Mouse (Mus musculus) megakaryocyte, embryonic 14.5 days (primary cell): ENCODE data around the gene Tmem135. TPM values are rescaled to one million over a fixed set of nuclear protein-coding genes. Genes with fewer than 3 reads are reported as not detected.
A peak's percentile ranks its signal among the peaks of the same experiment; 100 is the strongest.

Experiments used
- H3K27me3 ChIP-seq: replicated peaks from 2 replicates; pipeline ENCODE3; 2012; ENCODE audit warnings: inconsistent platforms
- H3K36me3 ChIP-seq: replicated peaks from 2 replicates; pipeline ENCODE3; 2012; ENCODE audit warnings: low read length, inconsistent platforms, mixed read lengths
- H3K4me1 ChIP-seq: 2 replicates; pipeline ENCODE4 v1.6.1; 2012; ENCODE audit warnings: inconsistent platforms
- H3K4me3 ChIP-seq: replicated peaks from 2 replicates; pipeline ENCODE3; 2012; ENCODE audit warnings: moderate library complexity, mild to moderate bottlenecking, inconsistent platforms
- H3K9me3 ChIP-seq: 2 replicates; pipeline ENCODE4 v1.6.1; 2012; ENCODE audit warnings: inconsistent platforms
- FLI1 ChIP-seq: IDR thresholded peaks from 2 replicates; pipeline ENCODE4 v1.6.1; 2012; ENCODE audit warnings: low read length, inconsistent platforms, mixed read lengths
- GATA1 ChIP-seq: IDR thresholded peaks from 3 replicates; pipeline ENCODE4 v1.6.1; 2012; ENCODE audit warnings: mixed read lengths, low read length, inconsistent platforms, borderline replicate concordance
- polyA plus RNA-seq: library from polyadenylated mRNA; stranded (reverse); fragments of >175 nt; gene quantifications from 2 replicates; pipeline ENCODE4 v1.2.3, GENCODE M21; 2012; ENCODE audit warnings: low replicate concordance; ENCODE audit not compliant: insufficient read depth

Tmem135 gene
- polyA plus RNA-seq, 1 experiment, result 19.0 TPM

GRCm38 (mm10) chr7:89242143-89242542 is 161.9 kb downstream of the Tmem135 start:
- peaks cover 37% of the 10 kb centered on the region for H3K4me1 ChIP-seq
- TF ChIP-seq GATA1 (no peak), FLI1 (no peak)
- no peaks in the 10 kb centered on the region for H3K9me3 ChIP-seq
- H3K36me3 ChIP-seq, result peaks cover 14% of the 10 kb centered on the region
- H3K27me3 ChIP-seq, result no peaks in the 10 kb centered on the region
- no peak overlapping the region for H3K4me3 ChIP-seq

DNA sequence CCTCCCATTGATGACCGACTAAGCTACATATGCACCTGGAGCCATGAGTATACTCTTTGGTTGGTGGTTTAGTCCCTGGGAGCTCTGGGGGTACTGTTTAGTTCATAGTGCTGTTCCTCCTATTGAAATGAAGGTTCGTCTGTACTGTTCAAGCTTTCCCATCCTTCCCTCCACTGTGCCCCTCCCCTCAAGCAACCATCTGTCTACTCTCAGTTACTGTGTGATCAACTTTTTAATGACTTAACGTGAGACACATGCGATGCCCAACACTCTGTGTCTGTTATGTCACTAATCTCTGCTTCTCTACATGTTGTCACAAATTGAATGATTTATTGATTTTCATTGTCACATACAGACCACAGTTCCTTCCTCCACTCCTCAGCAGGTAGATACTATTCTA is 164.4 kb downstream of the Tmem135 start:
- Histone ChIP-seq H3K27me3 (no peaks in the 10 kb centered on the region), H3K9me3 (no peaks in the 10 kb centered on the region), H3K4me1 (peaks cover 38% of the 10 kb centered on the region), H3K36me3 (peaks cover 7% of the 10 kb centered on the region), H3K4me3 (no peak overlapping the region)
- TF ChIP-seq GATA1, result no peak
- no peak for TF ChIP-seq FLI1

GRCm38 (mm10) chr7:89236592-89236991 is 167.4 kb downstream of the Tmem135 start:
- no peaks in the 10 kb centered on the region for H3K27me3 ChIP-seq
- H3K4me3 ChIP-seq, result no peak overlapping the region
- H3K9me3 ChIP-seq, result no peaks in the 10 kb centered on the region
- peaks cover 28% of the 10 kb centered on the region for H3K4me1 ChIP-seq
- H3K36me3 ChIP-seq, result peaks cover 13% of the 10 kb centered on the region
- TF ChIP-seq FLI1, result no peak
- no peak for TF ChIP-seq GATA1

GRCm38 (mm10) chr7:89235974-89236507 is 168.0 kb downstream of the Tmem135 start:
- no peak for TF ChIP-seq GATA1
- no peak for TF ChIP-seq FLI1
- peaks cover 12% of the 10 kb centered on the region for H3K36me3 ChIP-seq
- peaks cover 28% of the 10 kb centered on the region for H3K4me1 ChIP-seq
- no peaks in the 10 kb centered on the region for H3K27me3 ChIP-seq
- H3K9me3 ChIP-seq, result no peaks in the 10 kb centered on the region
- H3K4me3 ChIP-seq, result peak overlapping the region; percentile 26

DNA sequence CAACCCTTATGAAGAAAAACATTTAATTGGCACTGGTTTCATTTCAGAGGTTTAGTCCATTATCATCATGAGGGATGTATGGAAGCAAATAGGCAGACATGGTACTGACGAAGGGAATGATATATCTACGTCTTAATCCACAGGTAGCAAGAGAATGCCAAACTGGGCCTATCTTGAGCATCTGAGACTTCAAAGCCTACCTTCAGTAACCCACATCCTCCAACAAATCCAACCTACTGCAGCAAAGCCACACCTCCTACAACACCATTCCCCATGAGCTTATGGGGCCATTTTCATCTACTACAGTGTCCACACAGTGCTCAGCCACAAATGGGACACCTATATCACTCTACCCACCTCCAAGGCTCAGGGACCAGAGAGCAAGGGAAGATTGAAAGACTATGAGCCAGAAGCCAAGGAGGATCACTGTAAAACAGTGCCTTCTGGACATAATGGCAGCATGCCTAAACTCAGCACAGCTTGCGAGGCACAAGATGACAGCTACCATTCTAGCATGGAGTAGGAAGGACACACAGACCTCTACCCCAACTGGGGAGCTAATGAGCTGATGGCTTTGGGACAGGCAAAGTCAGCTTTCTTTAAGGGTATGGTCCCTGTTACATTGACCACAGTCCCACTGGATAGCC is 171.4 kb downstream of the Tmem135 start:
- Histone ChIP-seq H3K36me3 (peaks cover 11% of the 10 kb centered on the region), H3K27me3 (no peaks in the 10 kb centered on the region), H3K4me3 (no peak overlapping the region), H3K9me3 (no peaks in the 10 kb centered on the region), H3K4me1 (peaks cover 25% of the 10 kb centered on the region)
- TF ChIP-seq FLI1 (no peak), GATA1 (no peak)

DNA sequence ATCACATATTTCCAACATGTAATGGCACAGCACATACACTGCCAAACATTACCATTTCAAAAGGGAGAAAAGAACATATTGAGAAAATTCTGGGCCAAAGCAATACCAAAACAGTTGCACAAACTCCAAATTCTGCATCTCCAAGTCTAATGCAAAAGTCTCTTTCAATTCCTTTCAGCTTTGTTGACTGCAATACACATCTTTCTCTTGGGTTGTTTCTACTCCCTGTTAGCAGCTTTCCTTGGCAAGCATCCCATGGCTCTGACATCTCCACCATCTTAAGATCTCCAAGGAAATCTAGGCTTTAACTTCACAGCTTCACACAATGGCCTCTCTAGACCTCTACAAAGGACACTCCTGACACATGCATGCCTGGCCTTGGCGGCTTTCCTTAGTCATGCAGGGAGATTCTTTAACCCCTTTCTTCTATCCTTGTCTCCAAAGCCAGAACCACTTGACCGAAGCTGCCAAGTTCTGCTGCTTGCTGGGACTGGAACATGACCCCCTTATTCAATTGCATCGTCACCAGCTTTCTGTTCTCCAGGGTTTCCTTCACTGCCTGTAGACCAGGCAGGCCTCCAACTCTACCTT is 172.7 kb downstream of the Tmem135 start:
- Histone ChIP-seq H3K4me3 (no peak overlapping the region), H3K27me3 (no peaks in the 10 kb centered on the region), H3K9me3 (no peaks in the 10 kb centered on the region), H3K36me3 (peaks cover 11% of the 10 kb centered on the region), H3K4me1 (peaks cover 16% of the 10 kb centered on the region)
- TF ChIP-seq GATA1 (no peak), FLI1 (no peak)

DNA sequence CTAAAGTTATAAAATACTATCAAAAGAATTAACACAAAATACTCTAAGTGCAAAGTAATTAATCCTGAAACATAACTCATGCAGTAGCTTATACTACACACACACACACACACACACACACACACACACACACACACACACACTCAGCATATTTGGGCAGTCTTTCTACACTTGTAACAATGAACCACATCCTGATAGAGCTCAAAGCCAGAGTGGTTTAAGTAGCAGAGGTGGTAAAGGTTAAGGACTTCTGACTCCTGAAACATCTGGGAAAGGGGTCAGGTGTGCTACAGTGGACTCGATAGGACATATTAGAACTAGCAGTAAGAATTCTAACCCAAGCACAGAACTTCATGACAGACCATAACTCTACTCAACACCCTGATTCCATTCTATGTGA is 181.4 kb downstream of the Tmem135 start:
- no peak for TF ChIP-seq GATA1
- no peak for TF ChIP-seq FLI1
- no peaks in the 10 kb centered on the region for H3K9me3 ChIP-seq
- no peaks in the 10 kb centered on the region for H3K27me3 ChIP-seq
- no peaks in the 10 kb centered on the region for H3K36me3 ChIP-seq
- H3K4me3 ChIP-seq, result no peak overlapping the region
- H3K4me1 ChIP-seq, result peaks cover 6% of the 10 kb centered on the region

DNA sequence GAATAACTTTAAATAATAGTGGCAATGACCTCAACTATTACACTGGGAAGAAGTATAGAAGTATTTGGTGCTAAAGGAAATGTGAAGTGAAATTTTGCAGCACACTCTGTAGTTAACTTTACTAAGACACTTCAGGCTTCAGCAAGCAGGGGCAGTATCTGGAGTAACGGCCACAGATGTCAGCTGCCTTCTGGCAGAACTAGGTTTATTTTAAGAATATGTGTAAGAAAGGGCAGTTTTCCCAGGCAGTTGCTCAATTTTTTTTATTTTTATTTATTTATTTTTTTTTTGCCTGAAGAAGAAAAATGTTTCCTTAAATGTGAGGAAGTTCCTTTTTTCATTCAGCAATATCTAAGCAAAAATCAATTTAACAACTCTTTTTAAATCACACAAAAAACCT is 187.4 kb downstream of the Tmem135 start:
- peaks cover 30% of the 10 kb centered on the region for H3K4me1 ChIP-seq
- no peak for TF ChIP-seq FLI1
- no peak for TF ChIP-seq GATA1
- H3K9me3 ChIP-seq, result no peaks in the 10 kb centered on the region
- no peaks in the 10 kb centered on the region for H3K27me3 ChIP-seq
- no peak overlapping the region for H3K4me3 ChIP-seq
- no peaks in the 10 kb centered on the region for H3K36me3 ChIP-seq

- H3K4me1 ChIP-seq, result peaks cover 30% of the 10 kb centered on the region
- TF ChIP-seq FLI1 (no peak), GATA1 (no peak)
- H3K36me3 ChIP-seq, result no peaks in the 10 kb centered on the region
- H3K4me3 ChIP-seq, result peak overlapping the region; percentile 74
- H3K9me3 ChIP-seq, result no peaks in the 10 kb centered on the region
- no peaks in the 10 kb centered on the region for H3K27me3 ChIP-seq
These were observed 187.9 kb downstream of the Tmem135 start for GRCm38 (mm10) chr7:89216118-89216517.

GRCm38 (mm10) chr7:89215714-89216113 is 188.3 kb downstream of the Tmem135 start:
- TF ChIP-seq FLI1, result no peak
- no peak for TF ChIP-seq GATA1
- Histone ChIP-seq H3K36me3 (no peaks in the 10 kb centered on the region), H3K4me1 (peaks cover 30% of the 10 kb centered on the region), H3K9me3 (no peaks in the 10 kb centered on the region), H3K4me3 (peak overlapping the region; percentile 74), H3K27me3 (no peaks in the 10 kb centered on the region)
